Mouse (Mus musculus): ENCODE data around the gene Fam71e2. TPM values are rescaled to one million over a fixed set of nuclear protein-coding genes. Genes with fewer than 3 reads are reported as not detected.
A peak's percentile ranks its signal among the peaks of the same experiment; 100 is the strongest.

Gene Fam71e2
- polyA plus RNA-seq, 1 experiment from 2014 or later: not detected

DNA sequence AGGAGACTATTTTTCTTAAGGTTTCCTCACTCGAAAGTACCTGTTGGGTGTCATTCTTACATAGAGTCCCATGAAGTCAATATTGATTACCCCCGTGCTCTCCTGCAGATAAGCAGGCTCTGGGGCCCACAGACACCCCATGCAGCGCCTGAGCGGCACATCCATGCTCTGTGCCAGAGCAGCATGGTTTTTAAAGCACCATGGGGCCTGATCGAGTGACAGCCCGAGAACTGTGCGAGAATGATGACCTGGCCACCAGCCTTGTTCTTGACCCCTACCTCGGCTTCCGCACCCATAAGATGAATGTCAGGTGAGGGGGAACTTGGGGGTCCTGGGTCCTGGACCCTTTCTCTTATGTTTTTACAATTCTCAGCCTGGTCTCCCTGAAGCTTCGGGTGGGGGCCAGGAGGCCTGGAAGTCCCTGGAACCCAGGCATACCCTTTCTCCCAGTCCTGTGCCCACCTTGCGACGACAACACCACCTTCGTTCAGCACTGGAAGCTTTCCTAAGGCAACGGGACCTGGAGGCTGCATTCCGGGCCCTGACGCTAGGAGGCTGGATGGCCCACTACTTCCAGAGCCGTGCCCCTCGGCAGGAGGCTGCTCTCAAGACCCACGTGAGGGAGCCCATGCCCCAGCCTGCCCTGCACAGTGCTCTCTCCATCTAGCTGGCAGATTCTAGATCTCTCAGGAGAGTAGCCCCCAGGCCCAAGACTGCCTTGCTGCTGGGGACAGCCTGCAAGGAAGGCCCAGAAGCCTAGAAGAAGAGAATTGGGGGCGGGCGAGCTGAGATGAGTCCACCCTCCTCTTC lies 29.2 kb downstream of the Fam71e2 start:
- DNase-seq (ENCODE audit: extremely low spot score, low spot score): no peak
- Histone ChIP-seq H3K36me3 (replicated peaks) (peaks cover 49% of the 10 kb centered on the region), H3K9me3 (no peaks in the 10 kb centered on the region), H3K4me3 (peak overlapping the region; percentile 83), H3K27me3 (ENCODE audit: poor library complexity, severe bottlenecking) (no peaks in the 10 kb centered on the region), H3K4me1 (peaks cover 58% of the 10 kb centered on the region), H3K27ac (peak overlapping the region; percentile 96)
- WGBS: 77% methylated on average over 21 of the region's 21 CpGs

DNA sequence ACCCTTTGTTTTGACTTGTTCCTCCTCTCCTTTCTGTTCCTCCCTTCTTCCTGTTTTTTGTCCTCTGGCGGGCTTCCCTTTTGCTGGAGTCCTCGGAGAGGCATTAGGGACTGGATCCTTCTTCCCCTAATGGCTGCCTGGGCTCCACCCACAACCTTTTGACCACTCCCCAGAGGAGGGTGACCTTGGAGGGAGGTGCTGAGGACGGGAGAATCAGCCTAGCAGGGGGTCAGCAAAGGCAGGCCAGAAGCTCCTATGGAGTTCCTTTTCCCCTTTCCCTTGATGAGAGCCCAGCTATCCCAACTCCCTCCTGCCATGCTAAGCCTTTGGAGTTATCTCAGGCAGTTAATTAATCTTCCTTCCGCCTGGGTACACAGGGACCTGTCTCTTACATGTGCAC lies 30.0 kb downstream of the Fam71e2 start:
- Histone ChIP-seq H3K27me3 (ENCODE audit: poor library complexity, severe bottlenecking) (no peaks in the 10 kb centered on the region), H3K9me3 (no peaks in the 10 kb centered on the region), H3K27ac (peak overlapping the region; percentile 96), H3K4me1 (peaks cover 50% of the 10 kb centered on the region), H3K4me3 (peak overlapping the region; percentile 83), H3K36me3 (replicated peaks) (peaks cover 41% of the 10 kb centered on the region)
- DNase-seq (ENCODE audit: extremely low spot score, low spot score): peak; percentile 50
- WGBS: 3% methylated on average over 4 of the region's 4 CpGs

DNA sequence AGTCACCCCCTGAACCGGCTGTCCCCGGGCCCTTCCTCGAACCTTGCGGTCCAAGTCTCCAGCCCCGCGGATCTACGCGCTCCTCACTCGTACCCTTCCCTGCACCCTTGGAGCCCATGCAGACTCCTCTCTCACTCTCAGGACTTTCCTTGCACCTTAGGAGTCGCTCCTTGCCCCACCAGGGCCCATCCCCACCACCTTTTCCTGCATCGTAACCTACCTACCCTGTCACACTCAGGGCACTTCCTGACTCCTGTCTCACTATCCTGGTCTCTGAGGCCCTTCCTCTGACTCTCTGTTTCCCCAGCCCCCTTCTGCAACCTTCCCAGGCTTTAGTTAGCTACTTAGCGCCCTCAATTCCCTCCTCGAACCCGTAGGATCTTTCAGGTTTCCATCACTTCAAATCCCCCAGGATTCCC lies 30.8 kb downstream of the Fam71e2 start:
- WGBS: 0% methylated on average over 14 of the region's 14 CpGs

DNA sequence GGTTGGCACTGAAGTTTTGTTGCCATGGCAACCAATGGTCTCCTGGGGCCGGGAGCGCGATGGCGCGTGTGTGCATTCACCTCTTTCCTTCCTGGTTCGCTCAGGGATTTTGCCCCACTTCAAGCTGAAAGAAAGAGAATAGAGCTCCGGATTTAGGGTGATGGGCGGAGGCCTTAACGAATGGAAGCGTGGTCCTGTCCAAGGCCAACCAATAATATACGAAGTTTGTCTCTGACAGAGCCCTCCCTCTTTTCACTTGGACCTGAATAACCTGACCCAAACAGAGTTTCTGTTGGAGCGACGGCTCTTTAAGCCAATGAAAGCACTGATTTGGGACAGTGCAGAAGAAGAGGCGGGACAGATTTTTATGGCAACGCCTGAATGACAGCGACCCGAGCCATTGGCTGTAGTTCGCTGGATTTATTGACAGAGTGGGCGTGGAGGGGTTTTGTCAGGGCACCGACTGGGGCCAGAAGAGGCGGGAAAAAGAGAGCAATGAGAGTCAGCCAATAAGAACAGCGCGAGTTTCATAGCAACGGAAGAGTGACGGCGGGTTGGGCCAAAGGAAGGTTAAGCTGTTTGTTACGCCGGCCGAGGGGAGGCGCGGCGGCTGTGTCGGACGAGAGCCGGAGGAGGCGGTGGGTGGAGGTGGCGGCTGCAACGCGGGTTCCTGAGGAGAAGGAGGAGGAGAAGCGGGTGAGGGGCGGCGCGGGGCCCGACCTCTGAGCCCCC lies 31.4 kb downstream of the Fam71e2 start, which contains the start of gene Kmt5c:
Gene Kmt5c, plus strand, starts transcription at position 572 of the 732 bp plus-strand sequence.
- H3K27ac ChIP-seq: peak within 1 kb of the TSS; percentile 96
- H3K9me3 ChIP-seq: no peaks in the 10 kb centered on the region
- peak within 1 kb of the TSS; percentile 83 for H3K4me3 ChIP-seq
- under 1% methylated on average over 43 of the region's 44 CpGs for WGBS
- peak; percentile 97 for DNase-seq (ENCODE audit: extremely low spot score, low spot score)
- no peaks in the 10 kb centered on the region for H3K27me3 ChIP-seq (ENCODE audit: poor library complexity, severe bottlenecking)
- H3K4me1 ChIP-seq: peaks cover 45% of the 10 kb centered on the region
- H3K36me3 ChIP-seq (replicated peaks): peaks cover 28% of the 10 kb centered on the region

More for the DNA sequence above, 30.8 kb downstream of the Fam71e2 start:
- no peak for DNase-seq (ENCODE audit: extremely low spot score, low spot score)
- Histone ChIP-seq H3K27ac (peak overlapping the region; percentile 96), H3K36me3 (replicated peaks) (peaks cover 33% of the 10 kb centered on the region), H3K4me1 (peaks cover 45% of the 10 kb centered on the region), H3K4me3 (peak overlapping the region; percentile 83), H3K27me3 (ENCODE audit: poor library complexity, severe bottlenecking) (no peaks in the 10 kb centered on the region), H3K9me3 (no peaks in the 10 kb centered on the region)

DNA sequence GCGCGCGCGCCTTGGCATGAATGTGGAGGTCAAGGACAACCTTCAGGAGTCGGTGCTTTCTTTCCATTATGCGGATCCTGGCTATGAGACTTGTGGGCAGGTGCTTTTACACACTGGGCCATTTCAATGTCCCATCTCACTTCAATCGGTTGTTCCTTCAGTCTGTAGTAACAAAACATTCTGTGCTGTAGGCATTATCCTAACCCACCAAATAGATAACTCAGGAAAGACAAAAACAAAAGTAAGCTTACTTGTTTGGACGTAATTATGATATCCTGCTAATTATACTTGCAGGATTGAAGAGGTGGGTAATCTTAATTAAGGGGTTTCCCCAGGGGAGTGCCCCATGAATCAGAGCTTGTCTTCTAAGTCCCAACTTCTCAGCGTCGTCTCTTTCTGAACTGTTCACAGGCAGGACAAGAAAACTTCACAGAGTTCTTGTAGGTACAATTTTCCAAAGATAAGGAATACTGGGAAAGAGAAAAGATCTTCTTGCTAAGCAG lies 32.0 kb downstream of the Fam71e2 start:
- H3K9me3 ChIP-seq: no peaks in the 10 kb centered on the region
- H3K27me3 ChIP-seq (ENCODE audit: poor library complexity, severe bottlenecking): no peaks in the 10 kb centered on the region
- peaks cover 22% of the 10 kb centered on the region for H3K36me3 ChIP-seq (replicated peaks)
- peak overlapping the region; percentile 96 for H3K27ac ChIP-seq
- DNase-seq (ENCODE audit: extremely low spot score, low spot score): no peak
- peak overlapping the region; percentile 83 for H3K4me3 ChIP-seq
- peaks cover 45% of the 10 kb centered on the region for H3K4me1 ChIP-seq
- WGBS: 44% methylated on average over 10 of the region's 10 CpGs

DNA sequence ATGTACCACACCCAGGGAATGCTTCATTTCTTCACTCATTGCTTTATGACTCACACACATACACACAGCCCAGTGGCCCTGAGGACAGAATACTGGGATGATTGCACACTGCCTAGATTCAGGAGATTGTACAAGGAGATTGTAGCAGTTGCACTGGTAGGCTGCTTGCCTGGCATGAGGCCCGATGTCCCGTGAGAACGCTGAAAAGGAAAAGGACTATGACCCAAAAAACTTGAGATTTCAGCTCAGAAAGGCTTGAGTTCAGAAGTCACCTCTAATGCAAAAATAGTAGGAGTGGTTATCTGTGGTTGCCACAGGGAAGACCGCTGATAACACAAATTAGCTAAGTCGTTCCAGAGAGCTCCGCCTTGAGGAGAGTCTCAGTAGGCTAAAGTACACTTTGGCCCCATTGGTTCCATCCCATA lies 38.1 kb downstream of the Fam71e2 start:
- H3K4me3 ChIP-seq: no peak overlapping the region
- WGBS: 71% methylated on average over 6 of the region's 6 CpGs
- no peaks in the 10 kb centered on the region for H3K36me3 ChIP-seq (replicated peaks)
- 0 out of 2 replicates have a peak, but pooled peaks cover 6% of the 10 kb centered on the region for H3K27me3 ChIP-seq (ENCODE audit: poor library complexity, severe bottlenecking)
- H3K27ac ChIP-seq: no peak overlapping the region
- H3K9me3 ChIP-seq: no peaks in the 10 kb centered on the region
- H3K4me1 ChIP-seq: no peaks in the 10 kb centered on the region
- no peak for DNase-seq (ENCODE audit: extremely low spot score, low spot score)

DNA sequence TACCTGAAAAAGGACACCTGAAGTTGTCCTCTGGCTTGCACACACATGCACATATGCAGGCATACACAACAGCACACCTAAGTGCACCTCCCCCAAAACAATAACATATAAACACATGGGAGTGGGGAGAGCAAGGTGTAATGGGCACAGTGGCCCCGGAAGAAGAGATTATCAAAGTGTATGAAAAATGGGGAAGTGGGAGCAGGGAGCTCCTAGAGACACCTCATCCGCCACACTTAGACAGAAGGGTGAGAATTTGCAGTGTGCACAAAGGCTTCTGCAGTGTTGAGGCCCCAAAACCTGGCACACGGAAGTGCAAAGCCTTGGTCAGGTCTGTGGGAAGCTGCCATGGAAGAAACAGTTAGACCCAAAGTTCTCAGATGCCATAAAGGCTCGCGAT lies 40.0 kb downstream of the Fam71e2 start:
- 83% methylated on average over 5 of the region's 5 CpGs for WGBS
- DNase-seq (ENCODE audit: extremely low spot score, low spot score): no peak
- Histone ChIP-seq H3K36me3 (replicated peaks) (no peaks in the 10 kb centered on the region), H3K4me3 (no peak overlapping the region), H3K4me1 (no peaks in the 10 kb centered on the region), H3K27ac (no peak overlapping the region), H3K27me3 (ENCODE audit: poor library complexity, severe bottlenecking) (0 out of 2 replicates have a peak, but pooled peaks cover 6% of the 10 kb centered on the region), H3K9me3 (no peaks in the 10 kb centered on the region)

DNA sequence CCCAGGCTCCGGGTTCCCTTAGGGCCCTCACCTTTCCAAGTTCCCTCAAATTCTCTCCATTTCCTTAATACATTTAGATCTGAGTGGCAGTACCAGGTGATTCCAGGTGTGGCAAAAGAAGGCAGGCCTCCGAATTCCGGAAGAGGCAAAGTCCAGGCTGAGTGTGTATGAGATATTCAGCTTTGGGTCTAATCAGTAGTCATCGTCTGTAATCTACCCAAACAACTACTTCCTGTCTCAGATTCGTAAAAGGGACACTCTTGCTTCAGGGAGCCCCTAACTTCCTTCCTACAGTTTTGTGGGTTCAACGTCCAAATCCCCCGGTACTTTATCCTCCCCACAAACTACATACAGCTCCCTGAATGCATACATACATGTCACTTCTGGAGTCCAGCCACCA lies 45.9 kb downstream of the Fam71e2 start, which contains the start of gene Tmem150b:
Gene Tmem150b, minus strand, starts transcription at position 81 of the 400 bp plus-strand sequence.
- peaks cover 4% of the 10 kb centered on the region; the same call in 1 of the 2 replicates for H3K4me1 ChIP-seq
- WGBS: 88% methylated on average over 7 of the region's 7 CpGs
- H3K4me3 ChIP-seq: no peak within 1 kb of the TSS
- no peak for DNase-seq (ENCODE audit: extremely low spot score, low spot score)
- H3K9me3 ChIP-seq: no peaks in the 10 kb centered on the region
- H3K27me3 ChIP-seq (ENCODE audit: poor library complexity, severe bottlenecking): no peaks in the 10 kb centered on the region
- no peak within 1 kb of the TSS for H3K27ac ChIP-seq
- H3K36me3 ChIP-seq (replicated peaks): no peaks in the 10 kb centered on the region

DNA sequence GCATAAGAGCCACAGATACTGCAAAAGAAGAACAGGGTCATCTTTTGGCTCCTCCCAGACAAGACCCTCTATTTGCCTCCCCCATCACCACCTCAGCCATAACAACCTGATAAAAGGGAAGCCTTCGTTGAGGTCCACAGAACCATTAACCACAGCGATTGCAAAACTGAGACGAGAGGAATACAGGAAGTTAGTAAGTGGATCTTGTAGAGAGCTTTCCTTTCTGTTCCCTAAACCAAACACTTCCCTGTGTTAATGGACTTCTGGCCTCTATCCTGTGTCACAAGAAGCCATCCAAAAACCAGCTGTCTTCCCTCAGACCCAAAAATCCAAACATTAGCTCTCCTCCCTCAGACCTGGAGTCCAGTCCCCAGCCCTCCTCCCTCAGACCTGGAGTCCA lies 46.7 kb downstream of the Fam71e2 start:
- Histone ChIP-seq H3K27me3 (ENCODE audit: poor library complexity, severe bottlenecking) (no peaks in the 10 kb centered on the region), H3K27ac (no peak overlapping the region), H3K4me3 (no peak overlapping the region), H3K4me1 (peaks cover 4% of the 10 kb centered on the region; the same call in 1 of the 2 replicates), H3K9me3 (no peaks in the 10 kb centered on the region), H3K36me3 (replicated peaks) (no peaks in the 10 kb centered on the region)
- 87% methylated on average over 3 of the region's 3 CpGs for WGBS
- no peak for DNase-seq (ENCODE audit: extremely low spot score, low spot score)

DNA sequence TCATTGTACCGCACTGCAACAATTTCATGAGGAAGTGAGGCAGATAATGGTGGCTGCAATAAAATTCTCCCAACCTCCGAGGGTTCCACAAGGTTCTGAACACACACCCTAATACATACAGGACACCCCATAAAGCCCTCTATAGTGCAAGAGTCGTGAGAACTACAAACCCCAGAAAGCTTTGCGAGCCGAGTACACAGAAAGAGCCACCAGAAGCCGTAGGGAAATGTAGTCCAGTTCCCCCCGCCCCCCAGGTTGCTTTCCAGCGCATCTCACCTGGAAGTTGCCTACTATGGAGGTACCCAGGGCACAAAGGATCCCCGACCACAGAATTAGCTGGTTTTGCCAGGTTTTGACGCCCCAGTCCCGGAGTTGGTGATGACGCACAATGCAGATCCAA lies 47.6 kb downstream of the Fam71e2 start:
- peaks cover 4% of the 10 kb centered on the region; the same call in 1 of the 2 replicates for H3K4me1 ChIP-seq
- peak overlapping the region; percentile 43 for H3K4me3 ChIP-seq
- DNase-seq (ENCODE audit: extremely low spot score, low spot score): no peak
- H3K27me3 ChIP-seq (ENCODE audit: poor library complexity, severe bottlenecking): no peaks in the 10 kb centered on the region
- H3K27ac ChIP-seq: 0 out of 2 replicates have a peak overlapping the region, but pooled peaks have one; percentile 35
- no peaks in the 10 kb centered on the region for H3K9me3 ChIP-seq
- H3K36me3 ChIP-seq (replicated peaks): no peaks in the 10 kb centered on the region
- 44% methylated on average over 12 of the region's 12 CpGs for WGBS

DNA sequence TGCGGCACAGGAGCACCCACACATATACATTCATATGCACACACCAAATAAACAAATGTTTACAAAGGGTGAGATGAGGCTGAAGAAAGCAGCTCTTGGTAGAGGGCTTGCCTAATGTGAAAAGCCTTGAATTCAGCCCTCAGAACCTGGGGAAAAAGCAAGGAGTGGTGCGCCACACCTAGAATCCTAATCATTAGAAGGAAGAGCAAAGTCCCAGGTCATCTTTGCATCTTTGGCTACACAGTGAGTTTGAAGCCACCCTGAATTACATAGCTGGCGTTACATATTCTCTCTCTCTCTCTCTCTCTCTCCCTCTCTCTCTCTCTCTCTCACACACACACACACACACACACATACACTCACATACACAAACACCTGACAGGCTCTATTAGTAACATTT lies 51.8 kb downstream of the Fam71e2 start:
- Histone ChIP-seq H3K27me3 (ENCODE audit: poor library complexity, severe bottlenecking) (no peaks in the 10 kb centered on the region), H3K27ac (no peak overlapping the region), H3K36me3 (replicated peaks) (peaks cover 35% of the 10 kb centered on the region), H3K4me1 (peaks cover 4% of the 10 kb centered on the region; the same call in 1 of the 2 replicates), H3K4me3 (no peak overlapping the region), H3K9me3 (no peaks in the 10 kb centered on the region)
- 98% methylated on average over 3 of the region's 3 CpGs for WGBS
- no peak for DNase-seq (ENCODE audit: extremely low spot score, low spot score)

DNA sequence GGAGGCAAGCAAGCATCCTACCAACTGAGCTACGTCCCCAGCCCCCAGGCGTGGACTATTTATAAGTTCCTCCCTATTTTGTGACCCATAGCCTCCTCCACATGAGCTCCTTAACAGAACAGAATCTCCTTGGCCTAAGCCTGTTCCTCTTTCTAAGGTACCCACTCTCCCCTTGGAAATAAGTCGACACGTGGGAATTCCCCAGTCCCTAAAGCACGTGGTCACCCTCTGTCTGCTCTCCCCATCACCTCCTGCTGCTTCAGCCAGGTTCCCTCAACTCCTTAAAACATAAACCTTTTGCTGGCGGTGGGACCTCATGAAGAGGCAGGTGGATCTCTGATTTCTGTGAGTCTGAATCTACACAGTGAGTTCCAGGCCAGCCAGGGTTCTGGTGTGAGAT lies 54.1 kb downstream of the Fam71e2 start:
- Histone ChIP-seq H3K4me1 (no peaks in the 10 kb centered on the region), H3K27me3 (ENCODE audit: poor library complexity, severe bottlenecking) (no peaks in the 10 kb centered on the region), H3K4me3 (no peak overlapping the region), H3K9me3 (no peaks in the 10 kb centered on the region), H3K36me3 (replicated peaks) (peaks cover 58% of the 10 kb centered on the region), H3K27ac (no peak overlapping the region)
- whole genome bisulfite sequencing: 75% methylated on average over 6 of the region's 6 CpGs
- no peak for DNase-seq (ENCODE audit: extremely low spot score, low spot score)
